Mouse (Mus musculus) embryo, embryonic 11.5 days (tissue): ENCODE data around the gene Slc4a10.
"Not testable (repeated sequence)": the region's sequence is repeated elsewhere in the genome, so short reads cannot be mapped to it uniquely, and the experiment has no call there.

Experiments
- DNase-seq: peaks from one replicate; pipeline ENCODE4 v3.0.0-alpha.2; 2012; ENCODE audit warnings: low read depth, low spot score

Slc4a10 gene

DNA sequence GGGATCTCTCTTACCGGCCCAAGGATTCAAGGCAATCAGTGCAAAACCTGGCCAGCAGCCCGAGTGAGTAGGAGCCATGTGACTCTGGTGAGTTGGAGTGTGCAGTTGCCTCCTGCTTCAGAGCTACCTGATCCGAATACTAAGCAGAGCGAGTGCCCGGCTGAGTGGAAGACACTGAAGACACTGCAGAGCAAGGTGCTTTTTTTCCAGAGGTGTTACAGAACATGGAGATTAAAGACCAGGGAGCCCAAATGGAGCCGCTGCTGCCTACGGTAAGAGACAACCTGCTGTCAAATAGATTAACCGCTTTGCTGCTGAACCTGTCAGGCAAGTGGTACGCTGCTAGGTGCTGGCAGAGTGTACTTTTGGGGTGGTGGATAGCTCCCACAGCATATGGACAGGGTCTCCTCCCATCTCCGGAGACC lies at the start of gene Slc4a10:
TSS of gene Slc4a10 (plus strand) at position 42 of the 425 bp plus-strand sequence.
- no peak for DNase-seq

DNA sequence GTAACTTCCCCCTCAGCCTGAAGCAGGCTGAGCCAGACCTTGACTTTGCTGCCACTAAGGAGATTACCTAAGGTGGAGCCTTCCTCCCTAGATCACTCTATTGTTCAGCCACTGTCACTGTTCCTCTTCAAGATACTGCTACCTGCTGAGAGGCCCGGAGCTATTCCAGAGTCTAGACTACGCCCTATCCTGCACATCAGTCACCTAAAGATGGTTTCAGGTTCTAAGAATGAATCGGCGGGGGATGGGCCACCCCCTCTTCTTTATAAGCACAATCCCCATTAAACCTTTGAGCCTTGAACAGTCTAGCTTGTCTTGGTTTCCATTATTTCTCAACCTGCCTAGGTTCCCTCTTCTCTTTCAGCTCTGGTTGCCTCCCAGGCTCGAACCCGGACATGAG lies 45.0 kb upstream of the Slc4a10 start:
- not testable (repeated sequence) for DNase-seq

DNA sequence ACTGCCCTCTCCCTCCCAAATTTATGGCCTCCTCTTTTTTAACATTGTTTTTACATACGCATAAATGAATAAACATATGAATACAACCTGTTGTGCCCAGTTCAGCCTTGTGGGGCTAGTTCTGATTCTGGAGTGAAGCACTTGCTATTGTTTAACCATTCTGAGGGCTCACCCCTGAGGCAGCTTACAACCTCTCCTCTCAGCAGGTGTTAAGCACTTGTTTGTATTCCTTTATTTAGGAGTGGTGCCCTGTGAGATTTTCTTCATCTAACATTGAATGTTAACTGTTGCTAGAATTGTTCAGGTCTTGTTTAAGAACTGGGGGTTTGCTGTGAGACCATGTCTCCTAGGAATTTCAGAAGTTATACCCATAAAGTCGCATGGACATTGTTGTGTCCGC lies 28.1 kb upstream of the Slc4a10 start:
- DNase-seq: no peak

DNA sequence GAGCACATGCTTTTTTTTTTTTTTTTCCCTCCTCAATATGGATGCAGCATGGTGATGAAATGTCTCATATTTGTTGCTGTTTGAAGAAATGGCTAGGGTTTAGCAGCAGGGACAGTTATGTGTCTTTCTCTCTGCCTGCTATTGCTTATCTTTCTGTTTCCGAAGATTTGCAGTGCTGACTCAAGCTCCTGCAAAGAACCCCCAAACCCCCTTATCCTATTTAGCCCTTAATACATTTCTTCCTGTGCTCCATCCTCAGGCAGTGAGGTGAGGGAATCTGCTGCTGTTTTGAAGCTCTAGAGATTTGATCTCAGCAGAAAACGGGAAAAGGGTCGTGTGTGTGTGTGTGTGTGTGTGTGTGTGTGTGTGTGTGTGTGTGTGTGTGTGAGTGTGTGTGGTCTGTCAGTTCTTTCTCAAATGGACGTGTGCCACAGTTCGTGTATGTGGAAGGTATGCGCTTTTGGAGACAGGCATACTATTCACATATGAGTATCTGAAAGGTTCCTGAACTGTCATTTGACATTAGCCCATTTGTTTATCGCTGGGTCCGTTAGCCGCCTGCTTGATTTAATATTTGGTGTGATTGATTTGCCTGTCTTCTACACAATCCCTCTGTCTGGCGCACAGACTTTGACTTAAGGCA lies 720 bp downstream of the Slc4a10 start:
- no peak for DNase-seq

DNA sequence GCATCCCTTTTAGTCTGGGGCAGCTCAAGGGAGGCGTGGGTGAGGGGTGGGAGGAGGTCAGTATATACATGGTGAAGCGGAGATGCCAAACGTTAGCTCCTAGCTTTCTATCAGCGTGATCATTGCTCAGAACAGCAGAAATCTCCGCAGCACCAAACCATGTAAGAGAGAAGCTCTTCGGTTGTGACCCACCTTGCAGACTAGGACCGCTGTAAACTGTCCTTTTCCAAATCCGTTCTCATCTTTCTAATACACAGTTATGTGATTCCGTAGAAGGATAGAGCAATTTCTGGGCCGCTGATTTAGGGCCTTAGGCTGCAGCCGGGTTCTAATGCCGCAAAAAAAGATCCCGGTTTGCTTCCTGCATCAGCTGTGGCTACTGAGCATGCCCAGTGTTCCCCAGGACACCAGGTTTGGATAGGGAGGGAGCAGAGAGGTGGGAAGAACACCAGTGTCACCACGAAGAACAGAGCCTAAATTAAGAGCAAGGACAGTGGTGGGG lies 1.3 kb downstream of the Slc4a10 start:
- no peak for DNase-seq

DNA sequence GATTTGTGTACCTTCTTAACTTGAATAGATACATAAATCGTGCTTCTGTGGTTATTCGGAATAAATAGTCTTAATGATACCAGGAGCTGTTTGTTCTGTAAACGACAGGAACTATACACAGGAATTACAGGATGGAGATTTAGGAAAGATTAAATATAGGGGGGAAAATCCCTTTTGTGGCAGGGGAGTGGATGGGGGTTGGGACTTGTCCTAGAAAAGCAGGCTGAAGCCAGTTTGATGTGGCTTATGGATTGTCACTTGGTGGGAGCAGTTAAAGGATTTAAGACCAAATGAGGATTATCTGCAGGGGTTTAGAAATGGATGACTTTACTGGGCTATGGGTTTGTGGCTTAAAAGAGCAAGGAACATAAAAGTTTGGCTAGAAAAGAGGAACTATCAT lies 1.9 kb downstream of the Slc4a10 start:
- no peak for DNase-seq

DNA sequence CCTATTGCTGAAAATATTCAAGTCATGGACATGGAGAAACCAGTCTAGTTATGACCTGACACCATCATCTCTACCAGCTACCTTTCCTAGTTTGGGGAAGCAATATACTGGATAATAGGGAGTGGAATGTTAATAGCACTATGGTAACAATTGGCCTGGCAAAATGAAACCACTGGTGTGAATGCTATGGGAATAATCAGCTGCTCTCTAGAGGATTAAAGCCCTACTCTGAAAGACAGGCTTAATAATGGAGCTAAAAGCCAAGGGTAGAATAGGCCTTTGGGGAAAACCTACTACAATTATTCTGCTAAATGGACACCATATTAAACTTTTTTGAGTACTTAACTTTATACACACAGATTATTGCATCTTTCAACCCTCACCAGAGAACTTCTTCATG lies 30.2 kb downstream of the Slc4a10 start:
- DNase-seq: no peak

DNA sequence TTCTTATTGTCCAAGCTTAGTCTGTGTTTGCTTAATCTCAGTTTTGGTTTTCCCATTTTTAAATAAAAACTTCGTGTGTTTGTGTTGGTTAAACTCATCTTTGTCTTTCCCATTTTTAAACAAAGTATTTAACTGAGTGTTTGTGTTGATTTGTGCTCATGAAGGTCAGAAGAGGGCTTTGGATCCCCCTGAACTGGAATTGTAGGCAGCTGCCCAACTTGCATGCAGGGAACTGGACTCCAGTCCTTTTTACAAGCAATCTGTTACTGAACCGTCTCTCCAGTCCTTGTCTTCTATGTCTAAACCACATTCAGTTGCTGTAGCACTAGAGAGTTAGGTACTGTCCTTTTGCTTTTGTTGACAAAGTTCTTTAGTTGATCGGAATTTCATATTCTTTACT lies 41.3 kb downstream of the Slc4a10 start:
- no peak for DNase-seq

DNA sequence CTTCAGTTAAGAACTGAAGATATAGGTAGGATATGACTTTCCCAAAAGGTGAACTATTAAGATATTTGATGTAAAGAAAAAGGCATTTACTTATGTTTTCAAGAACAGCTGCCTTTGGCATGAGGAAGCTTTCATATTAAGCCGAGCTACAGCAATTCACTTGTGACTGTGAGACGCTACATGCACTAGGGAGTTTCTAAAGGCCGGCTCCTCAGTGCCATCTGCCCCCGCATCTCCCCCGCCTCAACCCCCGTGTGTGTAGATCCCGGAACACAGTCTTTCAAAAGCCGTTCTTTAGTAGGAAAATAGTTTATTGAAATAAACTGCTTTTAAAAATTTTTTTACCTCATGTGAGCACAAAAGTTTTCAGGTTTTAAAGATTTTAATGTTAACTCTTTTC lies 42.5 kb downstream of the Slc4a10 start:
- no peak for DNase-seq

DNA sequence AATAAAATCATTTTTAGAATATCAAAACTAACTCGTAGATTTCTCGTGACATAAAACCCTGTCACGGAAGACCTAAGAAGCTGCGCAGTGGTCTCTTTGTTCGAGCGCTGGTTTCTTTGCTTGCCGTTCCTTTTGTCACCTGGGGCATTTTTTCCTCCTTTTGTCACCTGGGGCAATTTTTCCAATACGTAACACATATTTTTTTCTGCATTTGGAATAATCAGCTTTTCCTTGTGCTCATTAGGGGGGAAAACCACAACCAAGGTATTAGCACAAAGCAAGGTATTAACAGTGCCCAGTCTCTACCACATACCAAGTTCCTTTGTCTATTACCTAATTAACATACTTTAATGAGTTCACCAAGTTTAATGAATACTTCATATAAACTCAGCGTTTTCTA lies 42.9 kb downstream of the Slc4a10 start:
- DNase-seq: no peak

DNA sequence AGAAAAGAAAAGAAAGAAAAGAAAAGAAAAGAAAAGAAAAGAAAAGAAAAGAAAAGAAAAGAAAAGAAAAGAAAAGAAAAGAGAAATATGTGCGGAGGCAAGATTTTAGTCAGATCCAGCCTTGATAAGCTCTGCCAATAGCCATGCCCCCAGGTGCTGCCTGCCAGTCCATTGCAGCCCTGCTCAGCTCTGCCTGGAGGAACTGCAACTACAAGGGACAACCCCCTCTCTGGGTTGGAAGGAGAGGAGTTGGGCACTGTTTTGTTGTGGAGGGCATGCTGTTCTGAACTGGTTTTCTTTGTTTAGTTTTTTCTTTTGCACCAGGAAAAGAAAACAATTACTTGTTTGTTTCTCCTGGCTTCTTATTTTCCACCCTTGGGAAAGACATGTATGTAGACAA lies 54.3 kb downstream of the Slc4a10 start:
- DNase-seq: no peak

DNA sequence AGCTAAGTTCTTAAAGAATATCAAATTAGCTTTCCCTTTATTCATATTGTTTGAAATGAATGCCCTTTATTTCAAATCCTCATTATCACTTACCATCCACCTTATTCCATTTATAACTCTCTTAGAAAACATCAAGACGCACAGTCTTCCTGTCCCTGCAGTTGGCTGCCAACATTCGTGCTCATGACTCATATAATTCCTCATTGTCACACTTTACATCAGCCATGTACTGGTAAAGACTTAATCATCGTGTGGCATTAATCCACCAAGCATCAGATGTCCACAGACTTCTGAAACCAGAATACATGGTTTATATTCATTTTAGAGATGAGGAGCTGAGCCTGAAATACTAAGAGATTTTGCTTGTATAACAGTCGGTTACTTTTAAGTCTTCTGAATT lies 69.1 kb downstream of the Slc4a10 start:
- no peak for DNase-seq

DNA sequence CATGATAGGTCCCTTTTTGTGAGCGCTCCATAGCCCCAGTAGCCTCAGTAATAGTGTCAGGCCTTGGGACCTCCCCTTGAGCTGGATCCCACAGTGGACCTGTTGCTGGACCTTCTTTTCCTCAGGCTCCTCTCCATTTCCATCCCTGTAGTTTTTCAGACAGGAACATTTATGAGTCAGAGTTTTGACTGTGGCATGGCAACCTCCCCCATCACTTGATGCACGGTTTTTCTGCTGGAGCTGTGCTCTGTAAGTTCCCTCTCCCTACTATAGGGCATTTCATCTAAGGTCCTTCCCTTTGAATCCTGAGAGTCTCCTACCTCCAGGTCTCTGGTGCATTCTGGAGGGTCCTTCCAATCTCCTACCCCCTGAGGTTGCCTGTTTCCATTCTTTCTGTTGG lies 83.7 kb downstream of the Slc4a10 start:
- DNase-seq: no peak

DNA sequence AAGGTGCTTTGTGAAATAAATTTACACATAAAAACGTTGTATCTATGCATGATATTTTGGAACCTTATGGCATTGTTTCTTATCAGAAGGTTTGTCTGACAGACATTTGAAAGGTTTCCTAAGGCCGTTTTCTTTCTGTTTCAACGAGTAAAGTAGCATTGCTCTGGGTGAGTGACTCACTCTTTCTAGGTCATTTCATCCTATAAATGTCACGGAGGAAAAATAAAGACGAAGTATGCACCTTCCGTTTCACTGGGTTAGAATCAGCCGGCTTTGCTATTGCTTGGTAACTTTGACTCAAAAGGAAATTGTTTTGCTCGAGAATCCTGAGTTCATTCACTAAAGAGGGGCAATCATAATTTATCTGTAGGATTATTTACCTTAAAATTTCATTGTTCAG lies 88.6 kb downstream of the Slc4a10 start:
- DNase-seq: no peak

DNA sequence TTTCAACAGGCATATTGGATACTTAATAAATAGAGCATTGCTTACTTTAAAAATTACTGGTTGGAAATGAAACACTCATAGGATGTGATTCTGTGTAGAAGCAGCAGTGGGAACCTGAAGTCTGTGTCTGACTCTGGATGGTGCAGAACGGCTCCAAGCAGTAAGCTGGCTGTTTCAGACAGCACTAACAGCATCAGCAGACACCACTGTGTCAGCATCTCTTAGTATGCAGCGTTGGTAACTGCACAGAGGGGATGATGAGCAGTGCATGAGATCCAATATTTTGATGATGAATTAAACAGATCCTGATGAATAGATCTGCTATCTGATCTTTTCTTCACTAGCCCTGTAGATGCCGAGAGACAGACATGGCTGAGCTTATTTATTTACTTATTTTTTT lies 101.4 kb downstream of the Slc4a10 start:
- DNase-seq: no peak

DNA sequence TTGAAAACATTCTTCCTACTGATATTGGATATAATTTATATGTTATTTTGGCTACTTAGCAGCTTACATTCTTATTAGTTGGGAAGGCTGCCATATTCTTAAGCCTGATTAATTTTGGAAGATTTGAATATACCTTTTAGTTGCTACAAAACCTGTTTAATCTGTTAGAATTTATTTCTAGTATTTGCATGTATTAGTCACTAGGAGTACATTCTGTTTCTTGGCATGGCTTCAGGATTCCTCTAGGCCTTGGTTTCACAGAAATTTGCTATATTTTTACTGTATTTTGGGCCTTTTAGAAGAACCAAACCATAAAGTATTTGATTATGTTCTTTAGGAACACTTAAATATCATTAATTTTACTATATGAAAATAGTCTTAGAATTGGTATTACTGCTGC lies 103.2 kb downstream of the Slc4a10 start:
- DNase-seq: no peak

DNA sequence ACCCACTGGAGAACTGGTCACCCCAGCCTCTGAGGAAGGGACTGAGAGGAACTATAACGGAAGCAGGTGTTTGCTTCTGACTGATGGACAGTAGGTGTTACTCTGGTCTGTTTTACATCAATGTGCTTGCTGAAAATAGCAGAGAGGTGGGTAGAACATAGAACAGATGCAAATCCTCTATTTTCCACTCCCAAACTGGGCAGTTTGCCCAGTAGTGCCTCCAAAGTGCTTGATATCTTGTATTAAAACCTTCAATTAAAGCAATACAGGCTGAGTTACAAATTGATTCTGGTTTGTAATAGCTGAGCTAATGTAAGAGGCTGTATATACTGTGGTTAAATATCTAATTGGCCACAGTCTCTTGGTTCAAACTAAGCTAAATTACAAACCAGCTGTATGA lies 104.6 kb downstream of the Slc4a10 start:
- DNase-seq: no peak

DNA sequence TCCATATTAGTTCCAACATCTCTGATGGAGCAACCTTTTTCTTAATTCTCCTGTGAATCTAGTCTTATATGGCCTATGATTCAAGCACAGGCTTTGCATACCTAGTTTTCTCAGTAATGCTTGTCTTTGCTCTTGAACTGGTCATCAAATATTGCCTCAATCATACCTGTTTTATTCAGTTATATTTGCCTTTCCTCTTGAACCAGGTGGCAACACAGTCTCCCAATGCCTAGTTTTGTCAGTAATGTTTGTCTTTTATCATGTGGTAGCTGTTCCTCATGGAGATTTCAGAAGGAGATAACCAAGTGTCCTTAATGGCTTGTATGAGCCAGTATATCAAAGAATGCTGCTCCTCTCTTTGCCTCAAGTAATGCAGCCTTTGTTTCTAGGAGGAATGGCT lies 163.8 kb downstream of the Slc4a10 start:
- DNase-seq: no peak

DNA sequence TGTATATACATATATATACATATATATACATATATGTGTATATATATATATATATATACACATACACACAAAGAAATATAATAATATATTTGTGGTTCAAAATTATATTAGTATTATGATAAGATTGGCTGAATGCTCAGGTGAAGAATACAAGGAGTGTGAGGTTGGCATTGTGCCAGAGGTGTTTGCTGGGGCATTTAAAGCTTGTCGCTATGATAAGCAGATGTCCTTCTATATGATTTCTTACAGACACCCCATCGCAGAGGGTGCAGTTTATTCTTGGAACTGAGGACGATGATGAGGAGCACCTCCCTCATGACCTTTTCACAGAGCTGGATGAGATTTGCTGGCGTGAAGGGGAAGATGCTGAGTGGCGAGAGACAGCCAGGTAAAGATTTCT lies 164.8 kb downstream of the Slc4a10 start:
- DNase-seq: no peak

DNA sequence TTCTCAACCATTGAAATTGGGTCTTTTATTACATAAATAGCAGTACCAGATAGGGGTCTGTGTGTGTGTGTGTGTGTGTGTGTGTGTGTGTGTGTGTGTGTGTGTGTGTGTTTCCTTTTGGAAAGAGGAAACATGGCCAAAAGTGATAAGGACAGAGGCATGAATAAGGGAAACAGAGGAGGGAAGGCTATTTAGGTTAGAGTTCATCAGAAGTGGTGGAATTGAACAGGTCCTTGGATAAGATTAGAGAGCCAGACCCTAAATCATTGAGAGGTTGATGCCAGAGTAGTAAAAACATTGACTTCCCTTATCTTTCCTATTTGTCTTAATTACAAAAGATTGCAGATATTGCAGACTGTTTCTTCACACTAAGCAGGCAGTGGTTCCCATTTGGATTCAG lies 181.3 kb downstream of the Slc4a10 start:
- no peak for DNase-seq

DNA sequence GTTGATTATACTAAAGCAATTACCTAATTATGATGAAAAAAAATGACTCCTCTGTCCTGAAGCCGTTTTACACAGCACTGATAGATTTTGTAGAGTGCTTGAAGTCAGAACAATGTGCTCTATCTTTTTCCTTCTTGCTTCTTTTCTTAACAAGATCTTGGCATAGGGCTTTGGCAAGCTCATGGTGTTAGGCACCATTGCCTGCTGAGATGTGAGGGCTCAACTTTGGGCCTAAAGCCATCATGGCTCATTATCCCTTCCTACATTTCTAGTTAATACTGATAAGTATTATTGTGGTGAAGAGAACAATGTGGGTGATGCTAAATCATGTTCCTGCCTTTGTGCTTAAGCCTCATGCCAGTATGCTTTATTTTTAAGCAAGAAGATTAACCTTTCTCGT lies 185.0 kb downstream of the Slc4a10 start:
- DNase-seq: no peak

DNA sequence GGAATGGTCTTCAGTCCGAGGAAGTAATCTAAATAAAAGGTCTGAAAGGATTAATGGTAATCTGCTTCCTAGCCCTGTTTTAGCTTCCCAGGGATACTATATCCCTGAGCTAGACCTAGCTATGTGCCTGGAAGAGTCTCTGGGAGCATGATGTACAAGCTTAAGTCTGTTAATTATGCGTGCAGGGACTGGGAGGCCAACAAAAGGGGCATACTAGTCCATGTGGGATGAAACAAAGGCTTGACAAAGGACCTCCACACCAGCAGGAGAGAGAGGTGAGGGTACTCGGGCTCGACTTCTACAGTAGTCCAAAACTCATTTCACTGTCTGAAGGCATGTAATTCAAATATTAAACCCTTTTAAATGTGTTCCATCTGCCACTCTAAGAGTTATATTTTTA lies 197.9 kb downstream of the Slc4a10 start:
- no peak for DNase-seq

DNA sequence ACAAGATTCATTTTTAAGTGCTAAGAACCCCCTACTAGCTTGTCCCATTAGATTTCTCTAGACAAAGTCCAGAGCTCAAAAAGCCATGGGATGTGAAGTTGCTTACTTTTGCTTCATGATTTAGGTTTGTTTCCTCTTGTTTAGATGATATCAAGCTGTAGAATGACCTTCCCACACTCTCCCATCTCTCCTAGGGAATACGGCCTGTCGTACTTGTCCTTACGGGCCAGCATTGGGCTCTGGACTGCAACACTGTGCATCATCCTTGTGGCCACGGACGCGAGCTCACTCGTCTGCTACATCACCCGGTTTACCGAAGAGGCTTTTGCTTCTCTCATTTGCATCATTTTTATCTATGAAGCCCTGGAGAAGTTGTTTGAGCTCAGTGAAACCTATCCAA lies 222.2 kb downstream of the Slc4a10 start:
- no peak for DNase-seq

DNA sequence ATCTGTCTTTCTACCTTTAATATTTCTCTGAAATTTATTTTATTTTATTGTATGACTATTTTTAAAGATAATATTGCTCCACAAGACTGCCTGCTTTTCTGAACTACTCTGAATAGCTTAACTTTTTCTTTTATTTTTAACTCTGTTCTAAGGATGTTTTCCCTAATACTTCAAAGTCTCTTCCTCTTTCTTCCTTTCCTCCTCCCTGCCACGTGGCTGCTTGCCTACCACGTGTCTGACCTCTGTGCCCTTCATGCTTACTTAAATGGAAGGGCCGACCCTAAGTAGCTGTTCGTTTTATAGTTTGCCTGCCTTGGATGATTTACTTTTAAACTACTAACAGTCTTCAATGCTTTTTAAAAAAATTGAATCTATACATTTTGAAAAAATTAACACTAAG lies 225.6 kb downstream of the Slc4a10 start:
- no peak for DNase-seq
